Mouse (Mus musculus) monocyte, adult 2 months (primary cell): ENCODE data around the gene Colgalt1.

Experiments
- DNase-seq, 2 experiments: peaks; one replicate each; pipeline ENCODE4 v3.0.0; 2022; ENCODE audit warnings: low spot score in 2 of 2, low read depth in 1 of 2

The Colgalt1 gene

DNA sequence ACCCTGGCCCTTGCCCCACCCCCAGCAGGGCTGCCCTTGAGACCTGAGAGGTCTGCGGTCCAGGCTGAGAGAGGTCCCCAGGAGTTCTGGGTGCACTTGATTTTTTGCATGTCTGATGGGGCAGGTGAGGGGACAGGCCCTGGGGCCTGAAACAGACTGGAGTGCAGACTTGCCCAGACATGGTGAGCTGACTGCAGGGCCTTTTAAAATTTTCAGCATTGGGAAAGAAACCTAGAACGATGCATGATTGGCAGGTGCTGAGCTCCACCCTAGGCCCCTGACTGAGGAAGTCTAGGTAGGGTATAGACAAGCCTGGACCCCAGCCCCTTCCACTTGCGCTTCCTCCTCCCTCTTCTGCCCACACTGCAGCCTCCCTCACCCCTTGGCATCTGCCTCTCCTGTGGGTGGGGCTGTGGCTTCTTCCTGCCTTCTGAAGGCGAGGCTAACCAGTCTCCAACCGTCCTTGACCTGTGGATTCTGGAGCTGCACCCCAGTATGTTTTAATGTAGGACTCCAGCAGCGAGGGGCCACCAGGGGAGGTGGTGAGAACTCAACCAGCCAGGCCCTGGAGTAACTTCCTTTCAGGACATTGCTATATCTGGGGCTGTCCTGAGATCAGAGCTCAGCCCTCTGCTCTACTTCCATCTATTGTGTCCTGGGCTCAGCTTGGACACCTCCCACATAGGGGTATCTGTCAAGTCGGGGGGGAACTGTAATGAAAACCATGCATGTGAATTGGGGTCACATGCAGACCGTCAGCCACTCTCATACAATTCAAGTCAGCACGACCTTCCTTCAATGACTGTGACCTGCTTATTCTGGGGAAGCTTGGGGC is 16.7 kb downstream of the Colgalt1 start:
- DNase-seq, result no peak

DNA sequence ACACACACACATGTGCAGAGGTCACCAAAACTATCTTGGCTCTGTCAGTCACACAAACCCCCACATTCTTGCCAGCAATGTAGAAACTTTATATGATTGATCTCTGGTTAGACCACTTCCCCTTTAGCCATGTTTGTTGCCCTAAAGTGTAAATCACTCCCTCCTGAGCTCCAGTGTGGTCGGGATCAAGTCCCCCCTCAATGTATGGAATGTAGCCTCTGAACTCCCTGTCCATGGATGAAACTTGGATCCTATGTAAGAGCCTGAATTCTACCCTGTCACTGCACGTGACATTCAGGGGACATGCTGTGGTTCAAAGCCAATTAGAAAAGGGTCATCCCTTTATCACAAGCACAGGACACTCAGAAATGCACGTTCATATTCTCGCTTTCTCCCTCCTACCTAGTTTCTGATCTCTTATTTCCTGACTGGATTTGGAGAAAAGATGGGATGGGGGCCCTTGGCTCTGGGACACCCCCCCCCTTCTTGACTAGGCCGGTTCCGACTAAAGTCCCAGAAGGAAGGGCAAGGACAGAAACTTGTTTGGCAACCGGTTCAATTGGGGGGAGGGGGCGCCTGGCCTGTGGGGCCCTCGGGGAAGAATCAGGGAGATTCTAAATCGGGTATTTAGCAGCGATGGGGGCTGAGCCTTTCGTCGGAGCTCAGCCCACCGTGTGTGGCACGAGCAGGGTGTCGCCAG is 17.7 kb downstream of the Colgalt1 start:
- no peak for DNase-seq

DNA sequence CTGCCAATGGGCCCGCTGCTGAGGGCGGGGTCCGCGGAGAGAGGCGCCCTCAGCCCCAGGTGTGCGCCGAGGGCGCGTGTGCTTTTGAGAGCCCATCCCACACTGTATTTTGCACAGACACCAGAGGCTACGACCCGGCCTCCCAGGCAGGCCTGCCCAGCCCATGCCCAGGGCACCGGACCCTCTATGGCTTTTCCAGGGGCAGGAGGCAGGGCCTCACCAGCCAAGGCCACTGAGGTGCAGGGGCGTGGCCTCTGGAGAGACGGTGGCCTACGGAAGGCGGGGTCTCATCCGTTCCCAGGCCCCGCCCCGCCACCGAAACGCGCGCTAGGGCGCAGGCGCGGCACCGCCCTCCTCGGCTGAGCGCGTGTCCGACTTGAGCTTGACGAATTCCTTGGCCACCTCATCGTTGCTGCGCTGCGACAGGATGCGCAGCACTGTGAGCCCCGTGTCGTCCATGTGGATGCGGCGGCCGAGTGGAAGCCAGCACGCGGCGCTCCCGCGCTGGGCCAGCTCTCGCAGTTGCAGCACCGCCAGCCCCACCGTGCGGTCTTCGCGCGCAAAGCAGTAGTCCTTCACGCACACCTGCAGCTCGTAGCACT is 18.4 kb downstream of the Colgalt1 start:
- peak; percentile 78 to 92 for DNase-seq

DNA sequence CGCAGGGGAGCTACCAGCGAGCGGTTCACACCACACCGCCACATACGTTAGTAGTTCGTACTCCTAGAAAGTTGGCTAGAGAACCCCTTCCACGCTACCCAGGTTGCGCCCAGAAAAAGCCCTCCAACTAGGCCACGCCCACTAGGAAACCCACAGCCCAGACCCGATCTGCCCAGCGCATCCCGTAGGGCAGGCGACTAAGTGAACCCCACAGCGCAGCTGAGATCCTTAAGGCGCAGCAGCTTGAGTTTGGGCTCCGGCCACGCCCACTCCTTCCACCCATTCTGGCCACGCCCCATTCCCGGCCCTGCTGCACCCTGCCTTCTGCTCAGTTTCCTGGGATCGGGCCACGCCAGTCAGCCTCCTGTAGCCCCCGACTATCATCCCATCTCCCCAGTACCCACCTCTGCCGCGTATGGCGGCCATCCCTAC is 19.0 kb downstream of the Colgalt1 start:
- DNase-seq, result no peak

DNA sequence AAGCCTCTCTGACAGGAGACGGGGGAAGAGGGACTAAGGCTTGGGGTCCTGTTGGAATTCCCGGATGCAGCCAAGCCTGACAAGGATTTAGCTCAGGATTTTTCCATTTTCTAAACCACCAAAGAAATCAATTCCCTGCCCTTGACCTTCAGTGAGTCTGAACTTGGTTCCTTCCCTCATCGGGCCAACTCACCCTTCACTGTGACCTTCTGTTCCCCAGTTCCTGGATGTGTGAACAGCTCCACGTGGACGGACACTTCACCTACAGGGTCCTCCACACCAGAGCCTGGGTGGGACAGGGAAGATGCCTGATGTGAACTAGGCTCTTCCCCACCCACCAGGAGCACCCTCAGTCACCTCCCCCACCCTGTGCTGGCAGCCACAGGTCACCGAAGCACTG is 20.0 kb downstream of the Colgalt1 start:
- DNase-seq, result no peak

DNA sequence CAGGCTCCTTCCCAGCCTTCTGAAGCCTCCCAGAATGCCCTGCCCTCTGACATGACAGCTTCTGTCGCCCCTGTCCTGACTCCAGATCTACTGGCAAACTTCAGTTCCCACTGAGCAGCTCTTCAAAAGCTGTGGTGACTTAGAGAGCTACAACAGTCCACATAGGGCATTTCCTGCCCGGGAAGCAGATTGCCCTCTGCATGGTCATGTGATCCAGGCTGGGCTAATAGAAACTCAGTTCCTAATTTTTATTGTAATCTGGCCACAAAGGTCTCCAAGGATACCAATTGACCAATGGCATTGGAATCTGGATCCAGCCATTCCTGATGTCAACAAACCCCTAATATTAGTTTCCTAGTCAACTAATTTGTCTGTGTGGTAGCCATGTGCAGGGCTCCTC is 21.1 kb downstream of the Colgalt1 start:
- peak in 1 of 2 experiments; percentile 37 for DNase-seq

DNA sequence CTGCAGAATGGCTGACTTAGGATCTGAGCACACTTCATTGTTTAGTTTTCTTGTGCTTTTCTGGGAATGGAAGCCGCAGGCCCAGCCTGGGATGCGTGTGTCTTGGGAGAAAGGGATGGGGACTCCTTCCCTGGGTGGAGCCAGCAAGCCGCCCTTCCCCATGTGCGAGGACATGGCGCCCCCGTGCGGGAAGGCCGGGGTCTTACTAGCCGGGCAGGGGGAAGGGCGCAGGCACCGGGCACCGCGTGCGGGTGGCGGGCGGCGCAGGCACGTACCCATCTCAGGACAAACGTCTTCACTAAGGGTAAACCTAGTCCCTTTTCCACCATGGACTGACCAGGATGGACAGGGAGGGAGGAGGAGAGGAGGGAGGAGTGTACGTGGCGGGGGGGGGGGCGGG is 22.4 kb downstream of the Colgalt1 start:
- DNase-seq, result peak in 1 of 2 experiments; percentile 67

DNA sequence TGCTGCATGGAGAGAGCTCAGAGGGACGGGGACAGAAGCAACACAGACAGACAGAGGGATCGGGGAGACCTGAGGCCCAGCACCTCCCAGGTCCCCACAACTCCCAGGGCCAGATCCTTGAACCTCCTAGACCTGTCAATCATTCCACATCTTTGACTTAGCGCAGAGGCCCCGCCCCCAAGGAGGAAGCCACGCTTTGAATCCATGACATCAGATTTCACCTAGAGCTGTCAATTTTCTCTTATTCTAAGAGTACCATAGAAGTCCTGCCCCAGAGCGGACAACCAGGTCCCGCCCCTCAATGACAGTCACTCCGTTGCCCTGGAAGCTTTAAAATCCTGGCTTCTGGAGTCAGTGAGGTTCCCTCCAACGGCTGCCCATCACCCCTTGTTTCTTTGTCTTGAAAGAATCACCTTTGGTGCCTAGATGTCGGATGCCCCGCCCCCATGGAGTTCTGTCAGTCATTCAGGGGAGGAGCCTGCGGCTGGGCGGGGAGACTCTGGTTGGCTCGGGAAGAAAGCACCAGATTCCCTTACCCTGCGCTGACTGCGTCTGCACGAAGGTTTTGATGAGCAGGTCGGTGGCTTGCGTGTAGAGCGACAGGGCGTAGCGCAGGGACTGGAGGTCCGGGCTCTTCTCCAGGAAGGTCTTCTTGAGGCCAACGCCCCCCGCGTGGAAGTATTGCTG is 23.3 kb downstream of the Colgalt1 start:
- DNase-seq, result peak in 1 of 2 experiments; percentile 55

DNA sequence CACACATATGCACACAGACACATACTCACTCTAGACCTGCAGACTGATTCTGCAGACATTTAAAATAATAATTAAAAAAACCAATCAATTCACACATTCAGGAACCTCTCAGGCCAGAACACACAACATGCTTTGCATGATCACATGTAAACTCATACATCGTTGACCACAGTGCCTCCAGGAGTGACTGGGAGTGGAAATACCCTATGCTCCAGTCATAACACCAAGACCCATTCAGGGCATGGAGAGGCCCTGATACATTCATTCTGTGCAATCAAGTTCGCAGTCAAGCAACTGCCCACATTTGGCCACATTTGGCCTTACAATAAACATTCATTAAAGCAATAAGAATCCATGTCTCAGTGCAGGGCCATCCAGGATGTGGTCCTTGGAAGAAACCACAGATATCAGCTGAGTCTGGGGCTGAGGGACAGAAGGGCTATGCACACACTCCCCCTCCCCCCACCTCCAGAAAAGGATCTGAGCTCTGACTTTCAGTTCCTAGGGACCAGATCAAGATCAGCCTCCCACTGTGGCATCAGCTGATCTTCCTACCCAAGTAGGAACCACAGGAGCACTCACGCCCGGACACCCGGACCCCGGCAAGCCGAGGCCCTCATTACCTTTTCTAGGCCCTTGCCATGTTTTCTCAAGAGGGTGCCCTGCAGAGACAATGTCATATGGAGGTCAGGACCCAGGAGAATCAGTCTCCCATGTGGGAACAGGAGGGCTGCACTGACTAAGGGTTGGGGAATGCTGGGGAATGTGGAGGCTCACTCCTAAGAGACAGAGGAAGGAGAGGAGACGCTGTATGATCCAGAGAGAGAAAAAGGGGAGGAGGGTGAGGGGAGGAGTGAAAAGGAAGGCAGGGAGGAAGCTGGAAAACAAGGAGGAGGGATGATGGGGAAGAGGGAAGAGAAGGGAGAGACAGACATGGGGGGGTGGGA is 26.6 kb downstream of the Colgalt1 start:
- no peak for DNase-seq

DNA sequence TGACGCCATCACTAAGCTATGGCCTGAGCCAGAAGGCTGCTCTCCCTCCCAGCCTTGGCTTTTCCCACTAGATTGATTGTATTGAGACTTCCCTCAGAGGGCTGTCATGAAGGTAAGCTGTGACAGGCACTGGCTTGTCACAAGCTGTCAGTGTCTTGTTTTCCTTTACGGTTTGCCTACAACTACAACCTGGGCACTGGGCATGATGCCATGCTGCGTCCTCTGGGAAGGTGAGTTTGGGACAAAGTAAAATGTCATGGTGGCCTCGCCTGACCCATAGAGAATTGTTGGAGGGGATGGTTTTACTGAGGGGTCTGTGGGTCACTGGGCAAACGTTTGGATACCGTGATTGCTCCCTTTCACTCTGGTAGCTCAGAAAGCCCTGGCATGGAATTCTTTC is 27.5 kb downstream of the Colgalt1 start:
- DNase-seq, result no peak

DNA sequence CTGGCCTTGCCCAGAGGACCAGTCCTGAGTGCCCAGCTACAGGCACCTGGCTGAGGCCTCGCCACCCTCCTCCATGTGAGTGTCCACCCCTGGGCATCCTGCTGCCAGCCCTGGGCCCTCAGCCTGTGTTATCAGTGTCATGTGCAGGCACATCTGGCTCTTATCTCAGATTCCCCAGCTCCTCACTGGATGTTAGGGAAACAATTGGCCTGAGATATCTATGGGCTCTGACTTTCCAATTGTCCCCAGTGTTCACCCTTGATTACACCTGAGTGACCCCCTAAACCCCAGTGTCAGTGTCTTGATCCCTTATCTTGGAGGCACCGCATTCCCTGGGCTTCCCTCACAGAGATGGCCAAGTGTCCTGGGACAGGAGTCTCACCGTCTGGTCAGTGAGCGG is 28.5 kb downstream of the Colgalt1 start:
- no peak for DNase-seq

DNA sequence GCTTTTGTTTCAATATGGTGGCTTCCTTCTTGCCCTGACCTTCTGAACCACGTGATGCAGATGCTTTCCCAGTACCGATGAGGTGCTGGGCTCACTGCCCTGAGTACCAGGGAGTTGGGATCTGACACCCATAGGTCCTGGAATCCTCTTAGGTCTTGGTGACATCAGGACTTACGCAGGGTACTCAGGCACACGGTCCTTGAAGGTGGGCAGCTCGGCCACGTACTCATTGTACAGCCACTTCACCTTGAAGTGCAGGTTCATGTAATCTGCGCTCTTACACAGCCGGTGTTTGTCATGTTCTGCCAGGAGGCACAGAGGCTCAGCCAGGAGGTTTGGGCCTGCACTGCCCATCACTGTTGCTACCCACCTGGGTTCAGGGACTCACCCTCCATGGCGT is 34.7 kb downstream of the Colgalt1 start:
- DNase-seq, result no peak

DNA sequence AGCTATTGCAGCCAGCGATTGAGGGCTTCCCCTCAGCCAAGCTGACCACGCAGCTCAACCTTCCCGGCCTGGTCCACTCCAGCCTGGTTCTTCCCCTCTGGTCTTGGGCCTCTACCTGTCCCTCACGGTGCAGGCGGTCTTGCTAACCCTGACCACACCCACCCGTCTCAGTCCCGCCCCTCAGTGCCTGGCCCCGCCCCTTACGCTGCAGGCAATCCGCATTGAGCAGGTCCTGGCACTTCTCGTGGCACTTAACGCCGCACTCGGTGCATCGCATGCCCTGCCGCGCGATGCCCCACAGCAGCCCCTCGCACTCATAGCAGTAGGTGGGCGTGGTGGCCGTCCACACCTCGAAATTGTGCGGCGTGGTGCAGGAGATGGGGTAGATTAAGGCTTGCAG is 43.8 kb downstream of the Colgalt1 start:
- no peak for DNase-seq

DNA sequence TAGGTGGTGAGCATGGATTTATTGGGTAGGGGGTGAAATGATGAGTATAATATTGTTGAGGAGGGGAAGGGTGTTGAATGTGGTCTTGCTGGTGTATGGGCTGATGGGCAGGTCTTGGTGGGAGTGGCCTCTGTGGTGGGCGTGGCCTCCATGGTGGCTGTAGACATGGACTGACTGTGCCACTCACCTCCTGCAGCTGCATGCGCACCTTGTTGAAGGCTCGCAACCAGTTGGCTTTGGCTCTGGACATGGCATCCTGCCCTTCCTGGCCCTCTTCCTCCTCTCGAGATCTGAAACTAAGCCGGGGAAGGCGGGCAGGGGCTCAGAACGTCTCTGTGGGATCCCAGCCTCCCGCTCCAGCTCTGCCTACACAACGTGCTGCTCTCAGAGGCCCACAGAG is 47.0 kb downstream of the Colgalt1 start:
- no peak for DNase-seq

DNA sequence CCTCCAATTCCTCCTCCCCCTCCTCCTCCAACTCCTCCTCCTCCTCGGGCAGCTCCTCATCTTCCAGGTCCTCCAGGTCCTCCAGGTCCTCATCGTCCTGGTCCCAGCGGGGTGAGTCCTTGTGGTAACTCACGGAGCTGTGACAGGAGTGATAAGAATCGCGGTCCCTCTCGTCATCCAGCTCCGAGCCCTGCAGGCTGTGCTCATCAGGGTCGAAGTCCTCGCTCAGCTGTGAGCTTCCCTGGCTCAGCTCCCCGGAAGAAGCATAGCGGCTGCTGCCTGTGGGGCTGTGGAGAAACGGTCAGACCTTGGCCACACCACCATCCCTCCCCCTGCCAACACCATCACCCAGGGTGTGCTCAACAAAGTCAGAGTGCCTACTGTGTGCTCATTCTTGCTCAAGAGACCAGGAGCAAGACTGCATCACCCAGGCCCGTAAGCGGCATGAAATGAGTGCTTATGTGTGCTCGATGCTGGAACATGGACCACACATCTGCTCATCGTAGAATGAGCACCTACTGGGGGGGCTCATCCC is 47.8 kb downstream of the Colgalt1 start:
- no peak for DNase-seq

DNA sequence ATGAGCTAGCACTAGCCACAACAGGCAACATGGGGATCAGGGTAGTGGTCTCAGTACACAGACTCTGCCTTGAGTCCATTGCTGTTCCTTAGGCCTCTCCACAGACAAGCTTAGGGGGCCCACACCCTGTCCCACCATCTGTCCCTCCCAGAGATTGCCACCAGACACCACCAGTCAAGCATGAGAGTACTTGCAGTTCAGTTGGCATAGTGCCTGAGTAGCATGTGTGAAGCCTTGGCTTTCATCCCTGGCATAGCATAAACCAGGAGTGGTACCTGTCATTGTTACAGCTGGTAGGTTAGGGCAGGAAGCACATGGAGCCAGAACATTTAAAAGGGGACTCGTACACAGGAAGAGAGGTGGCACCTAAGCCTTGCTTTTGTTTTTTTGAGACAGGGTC is 49.0 kb downstream of the Colgalt1 start:
- no peak for DNase-seq

DNA sequence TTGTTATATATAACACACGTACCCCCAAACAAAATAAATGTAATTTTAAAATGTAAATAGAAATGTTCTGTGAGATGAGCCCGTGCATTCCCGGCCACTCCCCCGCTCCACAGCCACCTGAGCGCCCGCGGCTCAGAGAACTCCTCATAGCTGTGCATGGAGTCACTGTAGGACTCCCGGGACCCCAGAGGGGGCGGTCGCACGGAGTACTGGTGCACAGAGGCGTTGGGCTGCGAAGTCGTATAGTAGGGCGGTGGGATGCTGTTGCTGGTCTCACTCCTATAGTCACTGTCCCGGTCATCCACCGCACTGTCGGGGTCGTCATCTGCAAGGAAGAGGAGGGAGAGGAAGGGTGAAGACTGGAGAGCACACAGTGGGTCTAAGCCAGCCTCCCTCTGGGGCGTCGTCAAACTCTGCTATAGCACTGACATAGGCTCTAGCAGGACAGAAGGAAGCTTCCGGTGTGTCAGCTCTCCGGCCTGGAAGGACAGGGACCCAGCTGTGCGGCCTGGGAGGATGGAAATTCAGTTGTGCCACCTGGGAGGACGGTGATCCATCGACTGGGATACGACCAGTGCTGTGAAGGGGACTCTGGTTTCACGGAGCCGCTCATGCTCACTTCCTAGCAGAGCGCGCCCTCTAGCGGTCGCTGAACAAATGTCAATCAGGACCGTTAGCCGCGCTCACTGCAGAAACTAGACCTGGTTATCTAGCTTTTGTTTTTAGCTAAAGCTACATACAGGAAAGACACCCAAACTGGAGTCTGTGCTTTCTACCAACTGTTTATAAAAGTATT is 49.7 kb downstream of the Colgalt1 start:
- peak; percentile 45 to 69 for DNase-seq

DNA sequence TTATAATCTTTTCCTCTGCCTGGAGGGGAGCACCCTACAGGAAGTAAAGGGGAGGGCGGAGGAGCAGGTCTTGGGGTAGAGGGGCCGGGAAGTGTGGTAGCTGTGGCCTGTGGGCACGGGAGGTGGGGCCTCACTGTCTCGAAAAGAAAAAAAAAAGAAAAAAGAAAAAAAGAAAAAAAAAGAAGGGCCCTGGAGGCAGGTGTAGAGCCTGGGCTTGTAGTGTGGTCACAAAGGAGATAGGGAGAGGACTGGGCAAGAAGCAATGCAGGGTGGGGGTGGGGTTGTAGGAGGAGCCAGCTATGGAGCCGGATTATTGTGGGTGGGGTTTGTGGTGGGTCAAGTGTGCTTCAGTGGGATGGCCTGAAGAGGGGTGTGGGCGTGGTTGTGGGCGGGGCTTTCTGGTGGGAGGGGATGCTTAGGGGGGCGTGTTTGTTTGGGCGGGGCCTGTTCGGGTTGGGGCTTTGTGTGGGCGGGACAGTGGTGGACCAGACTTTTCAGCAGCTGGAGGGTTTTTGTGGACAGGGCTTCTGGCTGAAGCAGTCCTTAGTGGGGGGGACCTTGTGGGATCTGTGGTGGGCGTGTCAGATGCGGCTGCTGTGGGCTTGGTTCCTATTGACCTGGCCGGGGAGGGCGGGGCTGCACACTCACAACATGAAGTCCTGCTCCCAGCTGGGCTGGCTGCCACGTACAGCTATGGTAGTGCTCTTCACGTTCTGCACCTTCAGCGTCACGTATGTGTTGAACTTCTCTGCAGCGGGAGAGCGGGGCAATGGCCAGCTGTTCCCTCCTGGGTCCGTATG is 54.7 kb downstream of the Colgalt1 start:
- no peak for DNase-seq

DNA sequence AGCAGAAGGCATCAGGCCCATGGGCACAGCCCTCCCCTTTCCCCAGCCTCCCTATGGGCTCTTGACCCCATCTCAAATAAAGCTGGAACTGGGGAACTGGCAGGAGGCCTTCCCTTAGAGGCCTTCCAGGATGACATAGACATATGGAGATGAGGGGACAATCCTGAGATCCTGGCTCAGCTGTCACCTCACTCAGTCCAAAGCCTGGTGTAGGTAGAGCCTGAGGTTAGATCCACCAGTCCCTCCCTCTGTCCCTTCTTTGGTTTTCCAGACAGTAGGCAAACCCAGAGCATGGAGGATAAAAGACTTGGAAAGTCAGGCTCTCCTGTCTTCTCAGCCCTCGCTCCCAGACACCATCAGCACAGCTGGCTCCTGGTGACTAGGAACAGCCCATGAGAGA is 56.1 kb downstream of the Colgalt1 start:
- DNase-seq, result no peak
